Mouse (Mus musculus): ENCODE data around the gene Bcl2l12. TPM values are rescaled to one million over a fixed set of nuclear protein-coding genes. Genes with fewer than 3 reads are reported as not detected.

The Bcl2l12 gene
- polyA plus RNA-seq, 1 experiment from 2014 or later: 33.3 TPM

GRCm38 (mm10) chr7:44985595-44986191 lies 12.8 kb downstream of the Bcl2l12 start:
- under 1% methylated on average over 44 of the region's 45 CpGs for WGBS
- H3K4me2 ChIP-seq (ENCODE audit: low read depth, low read length): peak overlapping the region; percentile 82
- H3K27ac ChIP-seq (ENCODE audit: low read length): peak overlapping the region; percentile 97
- peak overlapping the region; percentile 99 for H3K9ac ChIP-seq (ENCODE audit: low read length)
- ATAC-seq (replicated peaks; ENCODE audit: extremely low read depth, insufficient read depth, low FRiP score): no peak
- H3K27me3 ChIP-seq (ENCODE audit: control insufficient read depth, insufficient read depth, low read length): no peaks in the 10 kb centered on the region
- H3K4me1 ChIP-seq (ENCODE audit: control insufficient read depth, insufficient read depth, low read length): peaks cover 28% of the 10 kb centered on the region
- peaks cover 22% of the 10 kb centered on the region for H3K36me3 ChIP-seq (ENCODE audit: control insufficient read depth, insufficient read depth)
- H3K4me3 ChIP-seq (ENCODE audit: low read length): peak overlapping the region; percentile 99
- H3K9me3 ChIP-seq (replicated peaks; ENCODE audit: control insufficient read depth, low read length): no peaks in the 10 kb centered on the region

DNA sequence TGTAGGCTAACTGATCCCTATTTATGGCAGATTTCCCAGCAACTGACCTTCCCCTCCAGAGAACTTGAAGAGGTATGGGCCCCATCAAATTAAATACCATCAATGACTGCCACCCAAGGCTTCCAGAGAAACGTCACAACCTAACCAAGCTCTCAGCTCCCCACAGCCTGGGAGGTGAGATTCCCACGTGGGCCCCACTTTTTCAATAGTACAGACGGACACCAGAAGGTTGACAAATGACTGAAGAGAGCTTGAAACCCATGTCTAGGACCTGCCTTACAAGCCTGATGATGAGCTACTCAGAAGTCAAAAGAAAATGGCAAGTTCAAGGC lies 13.7 kb downstream of the Bcl2l12 start:
- peaks cover 28% of the 10 kb centered on the region for H3K4me1 ChIP-seq (ENCODE audit: control insufficient read depth, insufficient read depth, low read length)
- peak overlapping the region; percentile 41; the same call in 1 of the 2 replicates for H3K9ac ChIP-seq (ENCODE audit: low read length)
- no peak for ATAC-seq (replicated peaks; ENCODE audit: extremely low read depth, insufficient read depth, low FRiP score)
- peaks cover 24% of the 10 kb centered on the region for H3K36me3 ChIP-seq (ENCODE audit: control insufficient read depth, insufficient read depth)
- no peaks in the 10 kb centered on the region for H3K9me3 ChIP-seq (replicated peaks; ENCODE audit: control insufficient read depth, low read length)
- peak overlapping the region; percentile 99; the same call in 1 of the 2 replicates for H3K4me3 ChIP-seq (ENCODE audit: low read length)
- H3K27ac ChIP-seq (ENCODE audit: low read length): peak overlapping the region; percentile 97
- WGBS: 35% methylated on average over 3 of the region's 3 CpGs
- H3K4me2 ChIP-seq (ENCODE audit: low read depth, low read length): peak overlapping the region; percentile 82
- no peaks in the 10 kb centered on the region for H3K27me3 ChIP-seq (ENCODE audit: control insufficient read depth, insufficient read depth, low read length)

DNA sequence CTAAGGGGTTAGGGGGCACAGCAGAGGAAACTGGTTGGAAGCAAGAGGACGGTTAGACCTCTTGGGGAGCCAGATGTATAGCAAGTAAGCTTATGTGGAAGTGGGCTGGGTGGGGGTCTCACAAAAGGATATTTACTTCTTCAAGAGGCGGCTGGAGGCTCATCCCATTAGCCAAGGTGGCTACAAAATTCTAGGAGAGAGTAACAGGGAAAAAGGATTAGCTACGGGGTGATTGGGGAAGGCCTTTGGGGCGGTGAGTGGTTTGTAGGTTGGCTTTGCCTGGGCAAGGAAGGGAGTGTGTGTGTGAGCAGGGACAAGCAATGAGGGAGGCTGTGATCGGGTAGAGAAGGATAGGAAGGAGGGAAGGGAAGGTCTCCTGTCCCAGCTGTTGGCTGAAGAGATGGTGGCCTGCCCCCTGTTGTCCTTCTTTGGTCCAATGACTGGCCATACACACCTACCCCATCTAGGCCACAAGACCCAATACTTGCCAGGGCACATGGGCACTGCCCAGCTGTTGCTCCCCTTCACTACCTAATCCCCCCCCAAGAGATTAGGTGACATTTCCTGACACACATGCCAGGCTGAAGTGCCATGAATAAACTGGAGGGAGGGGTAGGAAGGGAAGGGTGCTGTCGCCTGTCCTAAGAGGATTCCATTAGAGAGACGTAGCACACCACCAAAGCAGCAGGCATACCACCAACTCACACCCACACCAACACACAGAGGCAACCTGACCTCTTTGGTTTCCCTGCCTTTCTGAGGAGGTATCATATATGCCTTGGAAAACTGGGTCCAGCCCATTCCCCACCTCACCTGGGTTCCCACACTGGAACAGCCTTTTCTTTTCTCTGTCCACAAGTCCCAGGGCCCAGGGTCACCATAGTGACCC lies 14.3 kb downstream of the Bcl2l12 start:
- Histone ChIP-seq H3K27me3 (ENCODE audit: control insufficient read depth, insufficient read depth, low read length) (no peaks in the 10 kb centered on the region), H3K9me3 (replicated peaks; ENCODE audit: control insufficient read depth, low read length) (no peaks in the 10 kb centered on the region), H3K36me3 (ENCODE audit: control insufficient read depth, insufficient read depth) (peaks cover 29% of the 10 kb centered on the region), H3K9ac (ENCODE audit: low read length) (peak overlapping the region; percentile 41; the same call in 1 of the 2 replicates), H3K4me3 (ENCODE audit: low read length) (peak overlapping the region; percentile 99; the same call in 1 of the 2 replicates), H3K4me1 (ENCODE audit: control insufficient read depth, insufficient read depth, low read length) (peaks cover 27% of the 10 kb centered on the region), H3K27ac (ENCODE audit: low read length) (peak overlapping the region; percentile 97), H3K4me2 (ENCODE audit: low read depth, low read length) (peak overlapping the region; percentile 82; the same call in 1 of the 2 replicates)
- ATAC-seq (replicated peaks; ENCODE audit: extremely low read depth, insufficient read depth, low FRiP score): no peak
- 68% methylated on average over 7 of the region's 7 CpGs for WGBS

DNA sequence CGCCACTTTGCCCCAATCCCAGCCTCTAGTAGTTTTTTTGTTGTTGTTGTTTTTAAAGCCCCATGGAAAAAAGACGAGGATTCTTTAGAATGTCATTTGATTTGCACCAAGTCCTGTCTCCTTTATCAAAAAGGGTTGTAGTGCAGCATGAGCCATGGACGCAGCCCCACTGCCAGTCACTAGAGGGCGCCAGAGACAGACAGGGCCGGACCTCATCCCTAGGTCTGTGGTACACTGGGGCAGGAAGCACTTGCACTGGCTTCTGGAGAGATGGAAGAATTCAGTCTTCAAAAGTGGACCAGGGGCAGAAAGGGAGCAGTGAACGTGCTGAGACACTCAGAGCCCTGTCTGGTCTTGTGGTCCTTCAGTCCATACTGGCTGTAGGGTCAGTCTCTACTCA lies 15.4 kb downstream of the Bcl2l12 start:
- Histone ChIP-seq H3K9me3 (replicated peaks; ENCODE audit: control insufficient read depth, low read length) (no peaks in the 10 kb centered on the region), H3K9ac (ENCODE audit: low read length) (no peak overlapping the region), H3K36me3 (ENCODE audit: control insufficient read depth, insufficient read depth) (peaks cover 38% of the 10 kb centered on the region), H3K4me1 (ENCODE audit: control insufficient read depth, insufficient read depth, low read length) (peaks cover 20% of the 10 kb centered on the region), H3K27ac (ENCODE audit: low read length) (peak overlapping the region; percentile 26), H3K27me3 (ENCODE audit: control insufficient read depth, insufficient read depth, low read length) (no peaks in the 10 kb centered on the region), H3K4me2 (ENCODE audit: low read depth, low read length) (no peak overlapping the region), H3K4me3 (ENCODE audit: low read length) (no peak overlapping the region)
- ATAC-seq (replicated peaks; ENCODE audit: extremely low read depth, insufficient read depth, low FRiP score): no peak
- WGBS: 27% methylated on average over 6 of the region's 6 CpGs

- H3K9ac ChIP-seq (ENCODE audit: low read length): no peak overlapping the region
- H3K4me2 ChIP-seq (ENCODE audit: low read depth, low read length): no peak overlapping the region
- no peak for ATAC-seq (replicated peaks; ENCODE audit: extremely low read depth, insufficient read depth, low FRiP score)
- H3K4me1 ChIP-seq (ENCODE audit: control insufficient read depth, insufficient read depth, low read length): peaks cover 15% of the 10 kb centered on the region
- no peak overlapping the region for H3K27ac ChIP-seq (ENCODE audit: low read length)
- 91% methylated on average over 8 of the region's 8 CpGs for WGBS
- no peaks in the 10 kb centered on the region for H3K9me3 ChIP-seq (replicated peaks; ENCODE audit: control insufficient read depth, low read length)
- peaks cover 51% of the 10 kb centered on the region for H3K36me3 ChIP-seq (ENCODE audit: control insufficient read depth, insufficient read depth)
- H3K4me3 ChIP-seq (ENCODE audit: low read length): no peak overlapping the region
- no peaks in the 10 kb centered on the region for H3K27me3 ChIP-seq (ENCODE audit: control insufficient read depth, insufficient read depth, low read length)
Measured at GRCm38 (mm10) chr7:44981539-44981938, 17.0 kb downstream of the Bcl2l12 start.

- Histone ChIP-seq H3K9ac (ENCODE audit: low read length) (no peak overlapping the region), H3K9me3 (replicated peaks; ENCODE audit: control insufficient read depth, low read length) (no peaks in the 10 kb centered on the region), H3K4me3 (ENCODE audit: low read length) (no peak overlapping the region), H3K27me3 (ENCODE audit: control insufficient read depth, insufficient read depth, low read length) (no peaks in the 10 kb centered on the region), H3K4me1 (ENCODE audit: control insufficient read depth, insufficient read depth, low read length) (peaks cover 2% of the 10 kb centered on the region; the same call in 1 of the 2 replicates), H3K4me2 (ENCODE audit: low read depth, low read length) (no peak overlapping the region), H3K36me3 (ENCODE audit: control insufficient read depth, insufficient read depth) (peaks cover 56% of the 10 kb centered on the region), H3K27ac (ENCODE audit: low read length) (no peak overlapping the region)
- 90% methylated on average over 3 of the region's 3 CpGs for WGBS
- ATAC-seq (replicated peaks; ENCODE audit: extremely low read depth, insufficient read depth, low FRiP score): no peak
Measured at GRCm38 (mm10) chr7:44978300-44978699, 20.2 kb downstream of the Bcl2l12 start.

DNA sequence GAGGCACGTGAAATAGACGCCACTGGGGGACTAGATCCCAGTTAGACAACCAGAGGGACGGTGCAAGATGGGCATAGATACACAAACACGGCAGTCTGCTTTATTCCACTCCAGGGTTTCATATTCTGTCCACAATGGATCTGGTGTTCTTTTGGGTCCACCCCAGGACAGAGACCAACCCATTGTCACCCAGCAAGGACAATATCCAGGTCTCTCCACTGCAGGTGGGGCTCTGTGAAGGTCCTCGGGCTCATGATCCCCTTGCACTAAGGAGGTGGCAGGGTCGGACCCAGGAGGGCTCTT lies 23.4 kb downstream of the Bcl2l12 start:
- Histone ChIP-seq H3K4me2 (ENCODE audit: low read depth, low read length) (peak overlapping the region; percentile 50), H3K4me1 (ENCODE audit: control insufficient read depth, insufficient read depth, low read length) (peaks cover 10% of the 10 kb centered on the region), H3K9me3 (replicated peaks; ENCODE audit: control insufficient read depth, low read length) (no peaks in the 10 kb centered on the region), H3K27me3 (ENCODE audit: control insufficient read depth, insufficient read depth, low read length) (no peaks in the 10 kb centered on the region), H3K9ac (ENCODE audit: low read length) (no peak overlapping the region), H3K36me3 (ENCODE audit: control insufficient read depth, insufficient read depth) (peaks cover 36% of the 10 kb centered on the region), H3K4me3 (ENCODE audit: low read length) (no peak overlapping the region), H3K27ac (ENCODE audit: low read length) (no peak overlapping the region)
- no peak for ATAC-seq (replicated peaks; ENCODE audit: extremely low read depth, insufficient read depth, low FRiP score)
- 22% methylated on average over 6 of the region's 6 CpGs for WGBS

GRCm38 (mm10) chr7:44974383-44975116 lies 24.0 kb downstream of the Bcl2l12 start, which contains the start of gene Cpt1c:
Gene Cpt1c (minus strand): TSS chr7:44974851.
- Histone ChIP-seq H3K4me2 (ENCODE audit: low read depth, low read length) (peak within 1 kb of the TSS; percentile 50), H3K36me3 (ENCODE audit: control insufficient read depth, insufficient read depth) (peaks cover 32% of the 10 kb centered on the region), H3K27me3 (ENCODE audit: control insufficient read depth, insufficient read depth, low read length) (no peaks in the 10 kb centered on the region), H3K9ac (ENCODE audit: low read length) (peak within 1 kb of the TSS; percentile 37), H3K9me3 (replicated peaks; ENCODE audit: control insufficient read depth, low read length) (no peaks in the 10 kb centered on the region), H3K4me3 (ENCODE audit: low read length) (peak within 1 kb of the TSS; percentile 40), H3K4me1 (ENCODE audit: control insufficient read depth, insufficient read depth, low read length) (peaks cover 12% of the 10 kb centered on the region), H3K27ac (ENCODE audit: low read length) (peak within 1 kb of the TSS; percentile 62)
- WGBS: 3% methylated on average over 22 of the region's 22 CpGs
- ATAC-seq (replicated peaks; ENCODE audit: extremely low read depth, insufficient read depth, low FRiP score): no peak; the same call in 1 of the 2 replicates

Data from heart, embryonic 16.5 days (tissue).